Mouse (Mus musculus): ENCODE measurements around the gene Ranbp17. TPM values are rescaled to one million over a fixed set of nuclear protein-coding genes. Genes with fewer than 3 reads are reported as not detected.

The Ranbp17 gene
- polyA plus RNA-seq, 1 experiment from 2014 or later: 11.1 TPM

DNA sequence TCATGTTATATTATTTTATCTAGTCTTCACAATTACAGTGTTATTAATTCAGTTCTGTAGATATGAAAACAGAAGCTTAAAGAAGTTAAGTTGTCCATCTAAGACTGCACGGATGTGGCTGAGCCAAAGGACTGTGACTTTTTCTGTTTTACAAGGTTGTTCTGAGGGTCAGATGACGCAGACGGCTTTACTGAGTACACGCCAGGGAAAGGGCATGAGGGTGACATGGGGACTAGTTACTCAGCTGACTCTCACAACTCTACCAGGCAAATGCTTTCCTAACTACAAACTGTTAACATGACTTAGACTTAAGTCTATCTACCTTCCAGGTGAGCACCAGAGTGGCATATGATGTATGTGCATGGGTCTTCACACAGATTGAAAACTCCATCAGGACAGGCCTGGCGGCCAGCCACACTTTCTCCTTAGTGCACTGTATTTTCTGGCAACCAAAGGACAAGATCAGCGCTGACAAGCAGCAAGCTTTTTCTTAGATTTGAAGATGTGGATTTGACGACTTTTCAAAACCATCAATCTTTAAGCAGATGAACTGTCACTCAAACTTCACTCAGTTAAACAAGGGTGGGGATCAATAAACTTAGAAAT lies 194.4 kb downstream of the Ranbp17 start:
- no peak overlapping the region for H3K4me2 ChIP-seq (replicated peaks; ENCODE audit: low read depth, low read length)
- 79% methylated on average over 7 of the region's 7 CpGs for WGBS
- no peak overlapping the region for H3K27ac ChIP-seq (ENCODE audit: low read length)
- H3K9me3 ChIP-seq (ENCODE audit: control insufficient read depth, low read depth, low read length): no peaks in the 10 kb centered on the region
- no peaks in the 10 kb centered on the region for H3K27me3 ChIP-seq (ENCODE audit: control insufficient read depth, insufficient read depth, low read length)
- no peaks in the 10 kb centered on the region for H3K36me3 ChIP-seq (ENCODE audit: control insufficient read depth, insufficient read depth, low read length)
- no peak for ATAC-seq (ENCODE audit: insufficient number of reproducible peaks, insufficient read depth, low FRiP score, low read depth)
- H3K4me1 ChIP-seq (ENCODE audit: control insufficient read depth, insufficient read depth, low read length): no peaks in the 10 kb centered on the region
- H3K4me3 ChIP-seq (ENCODE audit: low read depth, low read length): no peak overlapping the region
- H3K9ac ChIP-seq (replicated peaks; ENCODE audit: low read depth, low read length): no peak overlapping the region

DNA sequence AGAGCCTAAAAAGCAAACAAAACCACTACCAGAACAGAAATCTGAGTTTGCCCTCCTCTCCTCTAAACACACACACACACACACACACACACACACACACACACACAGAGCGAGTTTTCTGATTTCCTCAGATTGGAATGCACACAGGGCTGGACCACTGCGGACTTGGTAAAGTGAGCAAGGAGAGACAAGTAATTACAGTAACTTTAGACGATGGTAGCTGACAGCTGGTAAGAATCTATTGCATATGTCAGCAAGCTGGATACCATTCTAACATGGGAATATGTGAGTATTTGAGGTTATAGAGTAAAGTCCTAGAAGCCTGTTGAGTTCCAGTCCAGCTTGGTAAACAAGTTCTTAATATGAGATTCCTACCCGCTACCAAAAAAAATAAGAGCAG lies 204.0 kb downstream of the Ranbp17 start:
- H3K4me3 ChIP-seq (ENCODE audit: low read depth, low read length): no peak overlapping the region
- no peaks in the 10 kb centered on the region for H3K27me3 ChIP-seq (ENCODE audit: control insufficient read depth, insufficient read depth, low read length)
- H3K9me3 ChIP-seq (ENCODE audit: control insufficient read depth, low read depth, low read length): no peaks in the 10 kb centered on the region
- no peak for ATAC-seq (ENCODE audit: insufficient number of reproducible peaks, insufficient read depth, low FRiP score, low read depth)
- H3K36me3 ChIP-seq (ENCODE audit: control insufficient read depth, insufficient read depth, low read length): no peaks in the 10 kb centered on the region
- WGBS: 35% methylated on average over 4 of the region's 4 CpGs
- no peaks in the 10 kb centered on the region for H3K4me1 ChIP-seq (ENCODE audit: control insufficient read depth, insufficient read depth, low read length)
- no peak overlapping the region for H3K4me2 ChIP-seq (replicated peaks; ENCODE audit: low read depth, low read length)
- no peak overlapping the region for H3K9ac ChIP-seq (replicated peaks; ENCODE audit: low read depth, low read length)
- no peak overlapping the region for H3K27ac ChIP-seq (ENCODE audit: low read length)

- no peak overlapping the region for H3K9ac ChIP-seq (replicated peaks; ENCODE audit: low read depth, low read length)
- no peak for ATAC-seq (ENCODE audit: insufficient number of reproducible peaks, insufficient read depth, low FRiP score, low read depth)
- H3K9me3 ChIP-seq (ENCODE audit: control insufficient read depth, low read depth, low read length): no peaks in the 10 kb centered on the region
- H3K4me2 ChIP-seq (replicated peaks; ENCODE audit: low read depth, low read length): no peak overlapping the region
- H3K36me3 ChIP-seq (ENCODE audit: control insufficient read depth, insufficient read depth, low read length): no peaks in the 10 kb centered on the region
- no peaks in the 10 kb centered on the region for H3K4me1 ChIP-seq (ENCODE audit: control insufficient read depth, insufficient read depth, low read length)
- no peak overlapping the region for H3K4me3 ChIP-seq (ENCODE audit: low read depth, low read length)
- WGBS: 54% methylated on average over 8 of the region's 8 CpGs
- no peak overlapping the region for H3K27ac ChIP-seq (ENCODE audit: low read length)
- no peaks in the 10 kb centered on the region for H3K27me3 ChIP-seq (ENCODE audit: control insufficient read depth, insufficient read depth, low read length)
Measured at GRCm38 (mm10) chr11:33300859-33301258, 212.7 kb downstream of the Ranbp17 start.

GRCm38 (mm10) chr11:33299371-33299770 lies 214.2 kb downstream of the Ranbp17 start:
- Histone ChIP-seq H3K4me2 (replicated peaks; ENCODE audit: low read depth, low read length) (no peak overlapping the region), H3K4me3 (ENCODE audit: low read depth, low read length) (no peak overlapping the region), H3K36me3 (ENCODE audit: control insufficient read depth, insufficient read depth, low read length) (no peaks in the 10 kb centered on the region), H3K9ac (replicated peaks; ENCODE audit: low read depth, low read length) (no peak overlapping the region), H3K4me1 (ENCODE audit: control insufficient read depth, insufficient read depth, low read length) (no peaks in the 10 kb centered on the region), H3K27me3 (ENCODE audit: control insufficient read depth, insufficient read depth, low read length) (no peaks in the 10 kb centered on the region), H3K9me3 (ENCODE audit: control insufficient read depth, low read depth, low read length) (no peaks in the 10 kb centered on the region), H3K27ac (ENCODE audit: low read length) (no peak overlapping the region)
- 61% methylated on average over 11 of the region's 11 CpGs for WGBS
- no peak for ATAC-seq (ENCODE audit: insufficient number of reproducible peaks, insufficient read depth, low FRiP score, low read depth)

GRCm38 (mm10) chr11:33297121-33297520 lies 216.4 kb downstream of the Ranbp17 start:
- ATAC-seq (ENCODE audit: insufficient number of reproducible peaks, insufficient read depth, low FRiP score, low read depth): no peak
- H3K9me3 ChIP-seq (ENCODE audit: control insufficient read depth, low read depth, low read length): no peaks in the 10 kb centered on the region
- H3K27ac ChIP-seq (ENCODE audit: low read length): no peak overlapping the region
- H3K4me2 ChIP-seq (replicated peaks; ENCODE audit: low read depth, low read length): no peak overlapping the region
- 62% methylated on average over 8 of the region's 8 CpGs for WGBS
- H3K27me3 ChIP-seq (ENCODE audit: control insufficient read depth, insufficient read depth, low read length): no peaks in the 10 kb centered on the region
- no peaks in the 10 kb centered on the region for H3K4me1 ChIP-seq (ENCODE audit: control insufficient read depth, insufficient read depth, low read length)
- H3K4me3 ChIP-seq (ENCODE audit: low read depth, low read length): no peak overlapping the region
- no peaks in the 10 kb centered on the region for H3K36me3 ChIP-seq (ENCODE audit: control insufficient read depth, insufficient read depth, low read length)
- no peak overlapping the region for H3K9ac ChIP-seq (replicated peaks; ENCODE audit: low read depth, low read length)

GRCm38 (mm10) chr11:33295422-33295821 lies 218.1 kb downstream of the Ranbp17 start:
- H3K27me3 ChIP-seq (ENCODE audit: control insufficient read depth, insufficient read depth, low read length): no peaks in the 10 kb centered on the region
- ATAC-seq (ENCODE audit: insufficient number of reproducible peaks, insufficient read depth, low FRiP score, low read depth): no peak
- no peak overlapping the region for H3K27ac ChIP-seq (ENCODE audit: low read length)
- no peaks in the 10 kb centered on the region for H3K36me3 ChIP-seq (ENCODE audit: control insufficient read depth, insufficient read depth, low read length)
- no peaks in the 10 kb centered on the region for H3K9me3 ChIP-seq (ENCODE audit: control insufficient read depth, low read depth, low read length)
- 30% methylated on average over 3 of the region's 3 CpGs for WGBS
- H3K9ac ChIP-seq (replicated peaks; ENCODE audit: low read depth, low read length): no peak overlapping the region
- no peak overlapping the region for H3K4me2 ChIP-seq (replicated peaks; ENCODE audit: low read depth, low read length)
- H3K4me1 ChIP-seq (ENCODE audit: control insufficient read depth, insufficient read depth, low read length): no peaks in the 10 kb centered on the region
- H3K4me3 ChIP-seq (ENCODE audit: low read depth, low read length): no peak overlapping the region

DNA sequence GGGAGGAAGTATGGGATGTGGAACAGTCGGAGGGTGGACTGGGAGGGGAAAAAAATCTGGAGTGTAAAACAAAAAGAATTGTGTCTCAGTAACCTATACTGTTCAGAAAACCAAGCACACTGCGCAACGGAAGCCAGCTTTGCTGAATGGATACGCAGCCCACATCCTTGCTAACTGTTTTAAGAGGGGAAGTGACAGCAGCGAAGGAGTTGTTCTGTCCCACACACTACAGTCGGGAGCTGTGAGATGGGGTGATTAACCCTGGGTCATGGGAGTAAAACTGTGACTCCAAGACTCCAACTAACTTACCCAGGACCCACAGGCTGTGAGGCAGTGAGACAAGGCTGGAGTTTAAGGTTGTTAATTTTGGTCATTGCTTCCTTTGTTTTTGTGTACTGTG lies 219.5 kb downstream of the Ranbp17 start:
- 60% methylated on average over 6 of the region's 6 CpGs for WGBS
- H3K4me3 ChIP-seq (ENCODE audit: low read depth, low read length): no peak overlapping the region
- no peak overlapping the region for H3K9ac ChIP-seq (replicated peaks; ENCODE audit: low read depth, low read length)
- no peaks in the 10 kb centered on the region for H3K4me1 ChIP-seq (ENCODE audit: control insufficient read depth, insufficient read depth, low read length)
- no peaks in the 10 kb centered on the region for H3K27me3 ChIP-seq (ENCODE audit: control insufficient read depth, insufficient read depth, low read length)
- H3K9me3 ChIP-seq (ENCODE audit: control insufficient read depth, low read depth, low read length): no peaks in the 10 kb centered on the region
- H3K27ac ChIP-seq (ENCODE audit: low read length): no peak overlapping the region
- no peaks in the 10 kb centered on the region for H3K36me3 ChIP-seq (ENCODE audit: control insufficient read depth, insufficient read depth, low read length)
- ATAC-seq (ENCODE audit: insufficient number of reproducible peaks, insufficient read depth, low FRiP score, low read depth): no peak
- H3K4me2 ChIP-seq (replicated peaks; ENCODE audit: low read depth, low read length): no peak overlapping the region

- no peaks in the 10 kb centered on the region for H3K36me3 ChIP-seq (ENCODE audit: control insufficient read depth, insufficient read depth, low read length)
- H3K4me3 ChIP-seq (ENCODE audit: low read depth, low read length): no peak overlapping the region
- H3K27ac ChIP-seq (ENCODE audit: low read length): no peak overlapping the region
- H3K9ac ChIP-seq (replicated peaks; ENCODE audit: low read depth, low read length): no peak overlapping the region
- no peak overlapping the region for H3K4me2 ChIP-seq (replicated peaks; ENCODE audit: low read depth, low read length)
- WGBS: 81% methylated on average over 2 of the region's 2 CpGs
- no peaks in the 10 kb centered on the region for H3K27me3 ChIP-seq (ENCODE audit: control insufficient read depth, insufficient read depth, low read length)
- no peak for ATAC-seq (ENCODE audit: insufficient number of reproducible peaks, insufficient read depth, low FRiP score, low read depth)
- H3K4me1 ChIP-seq (ENCODE audit: control insufficient read depth, insufficient read depth, low read length): no peaks in the 10 kb centered on the region
- H3K9me3 ChIP-seq (ENCODE audit: control insufficient read depth, low read depth, low read length): no peaks in the 10 kb centered on the region
Measured at GRCm38 (mm10) chr11:33278571-33278970, 235.0 kb downstream of the Ranbp17 start.

GRCm38 (mm10) chr11:33276637-33277036 lies 236.9 kb downstream of the Ranbp17 start, which contains the start of gene Gm12117:
TSS of gene Gm12117 (minus strand) at chr11:33276737.
- Histone ChIP-seq H3K27ac (ENCODE audit: low read length) (no peak within 1 kb of the TSS), H3K9me3 (ENCODE audit: control insufficient read depth, low read depth, low read length) (no peaks in the 10 kb centered on the region), H3K4me3 (ENCODE audit: low read depth, low read length) (no peak within 1 kb of the TSS), H3K4me2 (replicated peaks; ENCODE audit: low read depth, low read length) (no peak within 1 kb of the TSS), H3K4me1 (ENCODE audit: control insufficient read depth, insufficient read depth, low read length) (no peaks in the 10 kb centered on the region), H3K36me3 (ENCODE audit: control insufficient read depth, insufficient read depth, low read length) (no peaks in the 10 kb centered on the region), H3K9ac (replicated peaks; ENCODE audit: low read depth, low read length) (no peak within 1 kb of the TSS), H3K27me3 (ENCODE audit: control insufficient read depth, insufficient read depth, low read length) (no peaks in the 10 kb centered on the region)
- ATAC-seq (ENCODE audit: insufficient number of reproducible peaks, insufficient read depth, low FRiP score, low read depth): no peak
- WGBS: 94% methylated on average over 3 of the region's 3 CpGs

Measured in stomach, embryonic 14.5 days (tissue).